Mouse (Mus musculus): ENCODE measurements around the gene Fcrl6. TPM values are rescaled to one million over a fixed set of nuclear protein-coding genes. Genes with fewer than 3 reads are reported as not detected.
A peak's percentile ranks its signal among the peaks of the same experiment; 100 is the strongest.

Gene Fcrl6
- polyA plus RNA-seq, 1 experiment from 2014 or later: 0.11 TPM

DNA sequence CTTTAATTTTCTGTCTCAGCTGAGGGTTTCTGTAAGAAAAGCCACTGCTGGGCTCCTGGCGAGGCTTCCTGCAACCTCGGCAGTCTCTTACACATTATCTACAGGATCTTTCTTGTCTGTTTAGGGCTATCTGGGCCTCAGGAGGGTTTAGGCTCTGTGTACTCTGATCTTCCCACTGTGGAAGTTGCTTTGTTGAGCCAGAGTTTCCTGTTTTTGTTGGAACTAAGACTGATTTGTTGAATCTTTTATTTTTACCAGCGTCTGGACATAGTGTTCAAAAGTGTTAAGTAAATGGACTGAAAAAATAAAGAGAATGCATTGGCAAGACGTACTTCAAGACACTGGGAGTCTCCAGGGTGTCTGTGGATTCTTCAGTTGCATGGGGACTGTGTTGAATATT lies 32.9 kb upstream of the Fcrl6 start:
- 48% methylated on average over 4 of the region's 4 CpGs for WGBS
- ATAC-seq (replicated peaks; ENCODE audit: low FRiP score): no peak
- H3K4me2 ChIP-seq: no peak overlapping the region

DNA sequence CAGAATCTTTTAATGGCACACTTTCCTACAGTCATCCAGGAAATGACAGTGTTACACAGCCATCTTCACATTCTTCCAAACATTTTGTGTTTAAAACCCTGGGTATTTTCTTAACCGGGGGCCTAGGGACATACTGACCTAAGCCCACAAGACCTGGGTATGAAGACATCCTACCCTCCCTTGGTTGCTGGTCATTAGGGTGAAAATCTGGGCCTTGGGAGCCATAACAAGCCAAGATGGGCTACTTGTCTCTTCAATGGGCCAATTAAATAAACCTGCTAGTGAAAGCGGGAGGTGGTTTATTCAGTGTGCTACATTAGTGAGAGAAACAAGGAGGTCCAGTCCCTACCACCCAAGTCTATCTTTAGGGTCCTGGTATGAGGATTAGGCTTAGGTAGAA lies 31.8 kb upstream of the Fcrl6 start:
- Histone ChIP-seq H3K36me3 (ENCODE audit: control insufficient read depth, insufficient read depth, low read length) (no peaks in the 10 kb centered on the region), H3K4me1 (replicated peaks; ENCODE audit: control insufficient read depth, insufficient read depth, low read length) (peaks cover 10% of the 10 kb centered on the region)

More for the DNA sequence above, 32.9 kb upstream of the Fcrl6 start:
- Histone ChIP-seq H3K27ac (ENCODE audit: low read depth, low read length) (no peak overlapping the region), H3K9me3 (ENCODE audit: control insufficient read depth, low read length) (no peaks in the 10 kb centered on the region), H3K4me1 (replicated peaks; ENCODE audit: control insufficient read depth, insufficient read depth, low read length) (peaks cover 10% of the 10 kb centered on the region), H3K27me3 (replicated peaks; ENCODE audit: control insufficient read depth, insufficient read depth, low read length) (no peaks in the 10 kb centered on the region), H3K9ac (ENCODE audit: low read depth, low read length) (no peak overlapping the region), H3K36me3 (ENCODE audit: control insufficient read depth, insufficient read depth, low read length) (no peaks in the 10 kb centered on the region), H3K4me3 (ENCODE audit: low read depth, low read length) (no peak overlapping the region)
- no peak for DNase-seq (ENCODE audit: low spot score)

DNA sequence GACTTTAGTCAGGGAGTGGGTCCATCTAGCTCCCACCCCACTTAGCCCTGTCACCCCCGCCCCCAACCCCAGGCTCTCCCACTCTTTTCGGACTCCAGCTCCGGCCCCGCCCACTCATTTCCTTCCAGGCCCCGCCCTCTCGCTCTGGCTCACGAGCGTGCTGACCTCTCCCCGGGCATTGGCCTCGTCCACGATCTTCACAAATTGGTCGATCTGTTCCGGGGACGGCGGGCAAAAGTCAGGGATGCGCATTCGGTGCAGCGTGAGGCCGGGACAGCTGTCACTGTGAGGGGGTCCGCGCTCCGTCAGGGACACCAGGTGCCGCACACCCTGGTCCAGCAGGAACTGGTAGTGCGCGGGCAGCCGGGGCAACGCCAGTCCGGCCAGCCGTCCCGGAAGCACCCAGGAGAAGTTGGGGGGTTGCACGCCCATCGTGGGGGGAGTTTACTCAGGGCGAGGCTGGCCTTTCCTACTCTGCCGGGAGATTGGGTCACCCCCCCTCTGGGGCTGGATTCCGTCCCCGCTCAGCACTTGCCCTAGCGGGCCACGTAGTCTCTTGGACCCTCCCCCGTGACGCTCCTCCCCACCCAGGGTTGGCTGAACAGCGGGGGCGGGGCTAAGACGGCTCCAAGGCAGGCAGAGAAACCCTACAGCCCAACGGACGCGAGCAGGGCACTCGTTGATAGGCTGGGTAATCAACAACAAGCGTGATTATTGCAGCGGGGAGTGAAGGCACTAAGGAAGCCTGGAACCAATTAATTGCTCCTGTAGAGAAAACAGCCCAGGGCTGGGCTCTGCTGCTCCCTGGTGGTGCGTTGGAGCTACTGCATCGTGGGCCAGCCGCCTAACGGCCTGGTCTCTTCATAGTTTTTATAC lies 30.3 kb upstream of the Fcrl6 start, which contains the start of gene Dusp23:
Dusp23 (minus strand) TSS at position 512 of the 876 bp plus-strand sequence.
- H3K27me3 ChIP-seq (replicated peaks; ENCODE audit: control insufficient read depth, insufficient read depth, low read length): no peaks in the 10 kb centered on the region
- DNase-seq (ENCODE audit: low spot score) (peak; percentile 95), ATAC-seq (replicated peaks; ENCODE audit: low FRiP score) (peak; percentile 99)
- peak within 1 kb of the TSS; percentile 79 for H3K27ac ChIP-seq (ENCODE audit: low read depth, low read length)
- H3K4me2 ChIP-seq: peak within 1 kb of the TSS; percentile 87
- H3K9ac ChIP-seq (ENCODE audit: low read depth, low read length): peak within 1 kb of the TSS; percentile 77
- peaks cover 10% of the 10 kb centered on the region for H3K4me1 ChIP-seq (replicated peaks; ENCODE audit: control insufficient read depth, insufficient read depth, low read length)
- H3K9me3 ChIP-seq (ENCODE audit: control insufficient read depth, low read length): no peaks in the 10 kb centered on the region
- peak within 1 kb of the TSS; percentile 75 for H3K4me3 ChIP-seq (ENCODE audit: low read depth, low read length)
- under 1% methylated on average over 53 of the region's 53 CpGs for WGBS
- no peaks in the 10 kb centered on the region for H3K36me3 ChIP-seq (ENCODE audit: control insufficient read depth, insufficient read depth, low read length)

More for the DNA sequence above, 31.8 kb upstream of the Fcrl6 start:
- no peak for ATAC-seq (replicated peaks; ENCODE audit: low FRiP score)
- Histone ChIP-seq H3K27me3 (replicated peaks; ENCODE audit: control insufficient read depth, insufficient read depth, low read length) (no peaks in the 10 kb centered on the region), H3K9ac (ENCODE audit: low read depth, low read length) (no peak overlapping the region), H3K4me2 (no peak overlapping the region), H3K27ac (ENCODE audit: low read depth, low read length) (no peak overlapping the region), H3K9me3 (ENCODE audit: control insufficient read depth, low read length) (no peaks in the 10 kb centered on the region), H3K4me3 (ENCODE audit: low read depth, low read length) (no peak overlapping the region)
- 89% methylated on average over 2 of the region's 2 CpGs for WGBS
- no peak for DNase-seq (ENCODE audit: low spot score)

DNA sequence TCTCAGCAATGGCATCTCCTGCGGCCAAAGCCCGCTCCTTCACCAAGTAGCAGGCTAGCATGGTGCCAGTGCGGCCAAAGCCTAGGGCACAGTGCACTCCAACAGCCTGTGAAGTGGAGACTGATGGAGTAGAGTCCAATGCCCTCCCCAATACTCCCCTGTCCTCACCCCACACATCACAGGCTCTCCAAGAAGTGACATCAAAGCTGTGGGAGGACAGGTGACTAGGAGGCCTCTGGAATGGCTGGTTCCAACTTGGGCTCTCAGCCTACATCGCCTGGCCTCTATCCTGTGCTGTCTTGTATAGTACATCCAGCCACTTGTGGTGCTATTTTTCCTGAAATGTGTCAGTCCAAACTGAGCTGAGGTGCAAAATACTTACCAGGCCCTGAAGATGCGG lies 29.4 kb upstream of the Fcrl6 start:
- Histone ChIP-seq H3K9ac (ENCODE audit: low read depth, low read length) (no peak overlapping the region), H3K27ac (ENCODE audit: low read depth, low read length) (no peak overlapping the region), H3K4me3 (ENCODE audit: low read depth, low read length) (no peak overlapping the region), H3K36me3 (ENCODE audit: control insufficient read depth, insufficient read depth, low read length) (no peaks in the 10 kb centered on the region), H3K4me2 (no peak overlapping the region), H3K4me1 (replicated peaks; ENCODE audit: control insufficient read depth, insufficient read depth, low read length) (peaks cover 10% of the 10 kb centered on the region), H3K9me3 (ENCODE audit: control insufficient read depth, low read length) (no peaks in the 10 kb centered on the region), H3K27me3 (replicated peaks; ENCODE audit: control insufficient read depth, insufficient read depth, low read length) (no peaks in the 10 kb centered on the region)
- ATAC-seq (replicated peaks; ENCODE audit: low FRiP score) (no peak), DNase-seq (ENCODE audit: low spot score) (no peak)
- WGBS: 91% methylated on average over 5 of the region's 5 CpGs

DNA sequence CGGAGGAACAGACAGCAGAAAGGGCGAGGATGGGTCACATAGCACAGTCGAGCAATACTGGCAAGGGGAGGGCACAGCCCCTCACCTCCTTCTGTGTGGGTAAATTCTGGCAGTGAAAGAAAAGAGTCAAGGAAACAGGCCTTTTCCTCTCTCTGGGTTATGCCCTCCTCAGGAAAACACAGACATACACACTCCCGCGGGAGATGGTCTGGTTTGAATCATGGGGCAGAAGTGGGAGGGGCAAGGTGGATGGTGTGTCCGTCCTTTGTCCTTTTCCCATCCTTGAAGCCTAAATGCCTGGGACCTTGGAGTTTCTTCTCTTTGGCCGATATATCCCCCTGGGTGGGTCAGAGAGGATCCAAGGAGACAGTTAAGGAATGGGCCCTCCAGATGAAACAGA lies 27.5 kb upstream of the Fcrl6 start:
- ATAC-seq (replicated peaks; ENCODE audit: low FRiP score) (no peak), DNase-seq (ENCODE audit: low spot score) (no peak)
- Histone ChIP-seq H3K4me2 (no peak overlapping the region), H3K27ac (ENCODE audit: low read depth, low read length) (no peak overlapping the region), H3K36me3 (ENCODE audit: control insufficient read depth, insufficient read depth, low read length) (no peaks in the 10 kb centered on the region), H3K9ac (ENCODE audit: low read depth, low read length) (no peak overlapping the region), H3K9me3 (ENCODE audit: control insufficient read depth, low read length) (no peaks in the 10 kb centered on the region), H3K27me3 (replicated peaks; ENCODE audit: control insufficient read depth, insufficient read depth, low read length) (no peaks in the 10 kb centered on the region), H3K4me1 (replicated peaks; ENCODE audit: control insufficient read depth, insufficient read depth, low read length) (peaks cover 8% of the 10 kb centered on the region), H3K4me3 (ENCODE audit: low read depth, low read length) (no peak overlapping the region)
- WGBS: 64% methylated on average over 7 of the region's 7 CpGs

DNA sequence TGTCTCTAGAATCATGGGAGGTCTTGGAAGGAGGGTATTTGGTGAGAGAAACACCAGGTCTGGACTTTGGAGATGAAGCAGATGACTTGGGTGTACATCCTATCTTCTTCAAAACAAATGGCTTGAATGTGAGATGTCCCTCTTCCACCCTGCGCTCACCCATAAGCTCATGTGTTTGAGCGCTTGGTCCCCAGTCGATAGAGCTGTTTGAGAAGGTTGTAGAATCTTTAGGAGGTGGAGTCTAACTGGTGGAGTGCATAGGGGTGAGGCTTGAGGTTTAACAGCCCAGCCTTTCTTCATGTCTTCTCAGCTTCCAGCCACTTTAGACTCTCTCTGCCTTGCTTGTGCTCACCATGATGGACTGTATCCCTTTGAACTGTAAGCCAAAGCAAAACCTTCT lies 24.0 kb upstream of the Fcrl6 start:
- H3K9me3 ChIP-seq (ENCODE audit: control insufficient read depth, low read length): no peaks in the 10 kb centered on the region
- WGBS: 86% methylated on average over 3 of the region's 3 CpGs
- no peak for ATAC-seq (replicated peaks; ENCODE audit: low FRiP score)

DNA sequence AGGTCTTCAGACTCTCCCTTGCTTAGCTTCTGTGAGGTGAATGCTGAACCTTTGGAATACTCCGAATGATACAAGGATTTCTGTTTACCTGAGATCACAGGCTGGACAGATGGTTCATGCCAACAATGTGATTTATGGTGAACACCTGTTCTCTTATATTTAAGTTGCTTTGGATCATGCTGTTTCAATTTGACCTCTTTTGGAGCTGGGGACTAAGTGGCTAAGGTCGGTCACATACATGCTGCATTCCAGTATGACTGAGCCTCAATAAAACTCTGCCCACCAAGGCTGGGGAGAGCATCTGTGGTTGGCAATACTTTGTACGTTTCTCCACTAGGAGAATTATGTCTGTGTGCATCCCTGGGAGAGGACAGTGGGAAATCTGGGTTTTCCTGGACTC lies 21.7 kb upstream of the Fcrl6 start:
- Histone ChIP-seq H3K9me3 (ENCODE audit: control insufficient read depth, low read length) (no peaks in the 10 kb centered on the region), H3K27me3 (replicated peaks; ENCODE audit: control insufficient read depth, insufficient read depth, low read length) (no peaks in the 10 kb centered on the region), H3K4me2 (no peak overlapping the region), H3K27ac (ENCODE audit: low read depth, low read length) (no peak overlapping the region), H3K4me3 (ENCODE audit: low read depth, low read length) (no peak overlapping the region), H3K9ac (ENCODE audit: low read depth, low read length) (no peak overlapping the region), H3K36me3 (ENCODE audit: control insufficient read depth, insufficient read depth, low read length) (no peaks in the 10 kb centered on the region), H3K4me1 (replicated peaks; ENCODE audit: control insufficient read depth, insufficient read depth, low read length) (no peaks in the 10 kb centered on the region)
- ATAC-seq (replicated peaks; ENCODE audit: low FRiP score) (no peak), DNase-seq (ENCODE audit: low spot score) (no peak)
- WGBS: 71% methylated on average over 3 of the region's 3 CpGs

More for the DNA sequence above, 24.0 kb upstream of the Fcrl6 start:
- Histone ChIP-seq H3K36me3 (ENCODE audit: control insufficient read depth, insufficient read depth, low read length) (no peaks in the 10 kb centered on the region), H3K4me2 (no peak overlapping the region), H3K4me3 (ENCODE audit: low read depth, low read length) (no peak overlapping the region), H3K9ac (ENCODE audit: low read depth, low read length) (no peak overlapping the region), H3K4me1 (replicated peaks; ENCODE audit: control insufficient read depth, insufficient read depth, low read length) (no peaks in the 10 kb centered on the region), H3K27me3 (replicated peaks; ENCODE audit: control insufficient read depth, insufficient read depth, low read length) (no peaks in the 10 kb centered on the region), H3K27ac (ENCODE audit: low read depth, low read length) (no peak overlapping the region)
- no peak for DNase-seq (ENCODE audit: low spot score)

DNA sequence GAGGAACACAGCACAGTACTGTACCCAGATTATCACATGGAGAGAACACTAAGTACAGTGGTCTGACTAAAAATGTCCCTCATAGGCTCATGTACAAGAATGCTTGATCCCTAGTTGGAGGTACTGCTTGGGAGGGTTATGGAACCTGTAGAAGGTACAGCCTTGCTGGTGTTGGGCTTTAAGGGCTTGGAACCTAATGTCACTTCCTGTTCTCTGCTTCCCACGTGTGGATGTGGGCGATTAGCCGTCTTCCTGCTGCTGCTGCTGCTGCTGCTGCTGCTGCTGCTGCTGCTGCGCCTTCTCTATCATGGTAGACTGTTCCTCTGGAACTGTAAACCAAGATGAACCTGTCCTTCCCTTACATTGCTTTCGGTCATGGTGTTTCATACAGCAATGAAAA lies 21.2 kb upstream of the Fcrl6 start:
- DNase-seq (ENCODE audit: low spot score): no peak

DNA sequence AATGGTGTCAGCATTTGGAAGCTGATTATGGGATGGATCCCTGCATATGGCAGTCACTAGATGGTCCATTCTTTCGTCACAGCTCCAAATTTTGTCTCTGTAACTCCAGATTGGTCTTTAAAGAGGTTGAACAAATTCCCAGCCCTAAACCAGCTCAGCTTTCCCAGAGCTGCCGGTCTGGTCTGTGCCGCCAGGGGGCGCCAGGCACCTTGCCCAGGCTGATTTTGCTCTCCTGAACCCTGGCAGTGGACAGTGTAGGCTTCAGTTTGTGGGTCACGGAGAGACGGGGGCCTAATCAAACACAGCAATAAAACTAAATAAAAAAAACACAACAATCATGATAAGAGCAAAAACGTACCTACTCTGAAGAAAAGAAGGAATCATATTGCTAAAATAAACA lies 16.9 kb upstream of the Fcrl6 start:
- H3K4me3 ChIP-seq (ENCODE audit: low read depth, low read length): no peak overlapping the region
- ATAC-seq (replicated peaks; ENCODE audit: low FRiP score): peak; percentile 75
- no peak overlapping the region for H3K9ac ChIP-seq (ENCODE audit: low read depth, low read length)
- H3K27me3 ChIP-seq (replicated peaks; ENCODE audit: control insufficient read depth, insufficient read depth, low read length): 0 out of 2 replicates have a peak, but pooled peaks cover 3% of the 10 kb centered on the region
- WGBS: 12% methylated on average over 7 of the region's 7 CpGs
- H3K9me3 ChIP-seq (ENCODE audit: control insufficient read depth, low read length): no peaks in the 10 kb centered on the region
- peak; percentile 48 for DNase-seq (ENCODE audit: low spot score)
- H3K27ac ChIP-seq (ENCODE audit: low read depth, low read length): no peak overlapping the region
- no peak overlapping the region for H3K4me2 ChIP-seq
- no peaks in the 10 kb centered on the region for H3K36me3 ChIP-seq (ENCODE audit: control insufficient read depth, insufficient read depth, low read length)
- no peaks in the 10 kb centered on the region for H3K4me1 ChIP-seq (replicated peaks; ENCODE audit: control insufficient read depth, insufficient read depth, low read length)

More for the DNA sequence above, 21.2 kb upstream of the Fcrl6 start:
- Histone ChIP-seq H3K9ac (ENCODE audit: low read depth, low read length) (no peak overlapping the region), H3K27me3 (replicated peaks; ENCODE audit: control insufficient read depth, insufficient read depth, low read length) (no peaks in the 10 kb centered on the region), H3K36me3 (ENCODE audit: control insufficient read depth, insufficient read depth, low read length) (no peaks in the 10 kb centered on the region), H3K27ac (ENCODE audit: low read depth, low read length) (no peak overlapping the region), H3K9me3 (ENCODE audit: control insufficient read depth, low read length) (no peaks in the 10 kb centered on the region), H3K4me1 (replicated peaks; ENCODE audit: control insufficient read depth, insufficient read depth, low read length) (no peaks in the 10 kb centered on the region), H3K4me2 (no peak overlapping the region), H3K4me3 (ENCODE audit: low read depth, low read length) (no peak overlapping the region)
- 49% methylated on average over 5 of the region's 5 CpGs for WGBS
- ATAC-seq (replicated peaks; ENCODE audit: low FRiP score): no peak

All from liver, embryonic 11.5 days (tissue).